Mouse (Mus musculus): Measurements from ENCODE around the gene Sf3b1.

DNA sequence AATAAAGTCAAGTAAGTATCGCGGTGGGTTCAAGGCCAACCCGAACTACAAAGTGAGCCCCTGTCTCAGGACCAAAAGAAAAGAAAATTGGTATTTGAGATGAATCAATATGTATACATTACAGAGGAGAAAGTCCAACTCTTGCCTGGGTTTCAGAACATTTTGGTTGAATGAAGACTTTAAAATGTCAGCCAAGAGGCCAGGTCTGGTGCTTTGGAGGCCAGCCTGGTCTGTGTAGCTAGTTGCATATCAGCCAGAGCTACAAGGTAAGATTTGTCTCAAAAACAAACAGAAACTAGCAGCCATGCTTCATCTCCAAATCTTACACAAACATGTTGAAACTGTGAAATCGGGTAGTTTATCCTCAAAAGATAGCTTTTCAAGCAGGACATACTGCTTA is 26.3 kb upstream of the Sf3b1 start:
- no peak for TF ChIP-seq GATA1 (IDR thresholded peaks at IDR 0.05; ENCODE audit: low read length)
- no peak for TF ChIP-seq TAL1 (IDR thresholded peaks at IDR 0.05; ENCODE audit: low read length)
